Mouse (Mus musculus): ENCODE data around the gene Tmem28. TPM values are rescaled to one million over a fixed set of nuclear protein-coding genes. Genes with fewer than 3 reads are reported as not detected.

The Tmem28 gene
- polyA plus RNA-seq (2014; fragmentation: Nextera tagmentation; extraction: Ambion mirVana): 0.17 and 0.36 TPM in 2 replicates

DNA sequence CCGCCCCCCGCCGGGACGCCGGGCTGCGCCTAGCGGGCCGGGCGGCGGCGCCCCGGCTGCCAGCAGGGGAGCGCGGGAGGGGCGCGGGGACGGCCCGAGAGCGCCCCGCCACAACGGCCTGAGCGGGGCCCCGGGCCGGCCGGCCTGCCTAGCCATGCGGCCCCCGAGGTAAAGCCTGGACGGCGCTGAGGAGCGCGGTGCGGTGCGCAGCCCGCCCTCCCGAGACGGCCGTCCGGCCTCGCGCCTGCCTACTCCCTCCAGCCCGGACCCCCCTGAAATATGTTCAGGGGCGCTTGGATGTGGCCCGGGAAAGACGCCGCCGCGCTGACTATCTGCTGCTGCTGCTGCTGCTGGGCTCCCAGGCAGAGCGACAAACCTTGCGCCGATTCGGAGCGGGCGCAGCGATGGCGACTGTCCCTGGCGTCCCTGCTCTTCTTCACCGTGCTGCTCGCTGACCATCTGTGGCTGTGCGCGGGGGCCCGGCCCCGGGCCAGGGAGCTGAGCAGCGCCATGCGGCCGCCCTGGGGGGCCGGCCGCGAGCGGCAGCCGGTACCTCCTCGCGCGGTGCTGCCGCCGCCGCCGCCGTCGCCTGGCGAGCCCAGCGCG lies at the start of gene Tmem28:
Tmem28 (plus strand) TSS at position 232 of the 606 bp plus-strand sequence.
- H3K9me3 ChIP-seq (ENCODE audit: control insufficient read depth, low read depth, low read length): no peaks in the 10 kb centered on the region
- H3K4me3 ChIP-seq (ENCODE audit: low read depth, low read length): peak within 1 kb of the TSS; percentile 43
- no peaks in the 10 kb centered on the region for H3K36me3 ChIP-seq (ENCODE audit: control insufficient read depth, insufficient read depth, low read length)
- ATAC-seq (ENCODE audit: insufficient number of reproducible peaks, insufficient read depth, low FRiP score, low read depth): no peak
- peaks cover 18% of the 10 kb centered on the region; the same call in 1 of the 2 replicates for H3K27me3 ChIP-seq (ENCODE audit: control insufficient read depth, insufficient read depth, low read length)
- H3K4me2 ChIP-seq (replicated peaks; ENCODE audit: low read depth, low read length): peak within 1 kb of the TSS; percentile 60
- no peaks in the 10 kb centered on the region for H3K4me1 ChIP-seq (ENCODE audit: control insufficient read depth, insufficient read depth, low read length)
- 16% methylated on average over 48 of the region's 82 CpGs for WGBS
- H3K9ac ChIP-seq (replicated peaks; ENCODE audit: low read depth, low read length): no peak within 1 kb of the TSS
- H3K27ac ChIP-seq (ENCODE audit: low read length): no peak within 1 kb of the TSS

DNA sequence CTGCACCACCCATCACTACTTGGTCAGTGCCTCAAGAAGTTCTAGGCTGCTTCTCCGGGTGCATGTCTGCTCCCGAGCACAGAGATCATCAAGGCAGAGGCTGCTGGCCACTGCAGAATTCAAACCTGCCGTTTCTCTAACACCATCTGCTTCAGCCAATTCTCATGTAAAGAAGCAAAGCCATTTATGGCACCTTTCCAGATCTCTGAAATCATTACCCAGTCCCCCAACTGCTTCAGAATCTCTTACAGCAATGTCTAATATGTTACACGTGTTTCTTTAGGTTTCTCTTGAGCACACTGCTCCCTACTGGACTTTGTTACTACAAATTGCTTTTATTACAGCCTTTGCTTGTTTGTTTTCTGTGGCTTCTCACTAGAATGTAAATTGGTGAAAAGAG lies 40.5 kb upstream of the Tmem28 start:
- no peak overlapping the region for H3K4me3 ChIP-seq (ENCODE audit: low read depth, low read length)
- no peak overlapping the region for H3K4me2 ChIP-seq (replicated peaks; ENCODE audit: low read depth, low read length)
- H3K27ac ChIP-seq (ENCODE audit: low read length): no peak overlapping the region
- H3K9ac ChIP-seq (replicated peaks; ENCODE audit: low read depth, low read length): no peak overlapping the region
- 64% methylated on average over 4 of the region's 4 CpGs for WGBS
- no peak for ATAC-seq (ENCODE audit: insufficient number of reproducible peaks, insufficient read depth, low FRiP score, low read depth)
- H3K9me3 ChIP-seq (ENCODE audit: control insufficient read depth, low read depth, low read length): no peaks in the 10 kb centered on the region
- no peaks in the 10 kb centered on the region for H3K36me3 ChIP-seq (ENCODE audit: control insufficient read depth, insufficient read depth, low read length)
- no peaks in the 10 kb centered on the region for H3K4me1 ChIP-seq (ENCODE audit: control insufficient read depth, insufficient read depth, low read length)
- H3K27me3 ChIP-seq (ENCODE audit: control insufficient read depth, insufficient read depth, low read length): no peaks in the 10 kb centered on the region

DNA sequence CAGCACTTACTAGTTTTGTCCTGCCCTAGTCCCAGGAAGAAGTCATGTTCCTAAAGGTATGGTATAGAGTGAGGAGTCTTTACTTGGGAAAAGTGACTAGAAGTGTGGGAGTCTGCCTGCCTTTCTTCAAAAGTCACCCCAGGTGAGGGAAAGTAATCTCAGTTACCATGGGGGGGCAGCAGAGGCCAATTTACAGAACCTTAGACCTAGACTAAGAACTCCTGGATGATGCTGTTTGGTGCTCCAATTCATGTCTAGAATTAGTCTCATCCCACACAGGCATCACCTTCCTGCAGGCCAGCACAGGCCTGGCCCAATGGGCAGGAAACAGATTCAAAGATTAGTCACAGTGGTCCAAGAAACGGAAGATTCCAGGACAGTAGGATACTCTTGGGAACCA lies 12.4 kb upstream of the Tmem28 start:
- Histone ChIP-seq H3K4me3 (ENCODE audit: low read depth, low read length) (no peak overlapping the region), H3K27me3 (ENCODE audit: control insufficient read depth, insufficient read depth, low read length) (no peaks in the 10 kb centered on the region), H3K4me1 (ENCODE audit: control insufficient read depth, insufficient read depth, low read length) (no peaks in the 10 kb centered on the region), H3K4me2 (replicated peaks; ENCODE audit: low read depth, low read length) (no peak overlapping the region), H3K9ac (replicated peaks; ENCODE audit: low read depth, low read length) (no peak overlapping the region), H3K27ac (ENCODE audit: low read length) (no peak overlapping the region), H3K9me3 (ENCODE audit: control insufficient read depth, low read depth, low read length) (no peaks in the 10 kb centered on the region), H3K36me3 (ENCODE audit: control insufficient read depth, insufficient read depth, low read length) (no peaks in the 10 kb centered on the region)
- WGBS: 37% methylated on average over 1 of the region's 1 CpGs
- ATAC-seq (ENCODE audit: insufficient number of reproducible peaks, insufficient read depth, low FRiP score, low read depth): no peak

DNA sequence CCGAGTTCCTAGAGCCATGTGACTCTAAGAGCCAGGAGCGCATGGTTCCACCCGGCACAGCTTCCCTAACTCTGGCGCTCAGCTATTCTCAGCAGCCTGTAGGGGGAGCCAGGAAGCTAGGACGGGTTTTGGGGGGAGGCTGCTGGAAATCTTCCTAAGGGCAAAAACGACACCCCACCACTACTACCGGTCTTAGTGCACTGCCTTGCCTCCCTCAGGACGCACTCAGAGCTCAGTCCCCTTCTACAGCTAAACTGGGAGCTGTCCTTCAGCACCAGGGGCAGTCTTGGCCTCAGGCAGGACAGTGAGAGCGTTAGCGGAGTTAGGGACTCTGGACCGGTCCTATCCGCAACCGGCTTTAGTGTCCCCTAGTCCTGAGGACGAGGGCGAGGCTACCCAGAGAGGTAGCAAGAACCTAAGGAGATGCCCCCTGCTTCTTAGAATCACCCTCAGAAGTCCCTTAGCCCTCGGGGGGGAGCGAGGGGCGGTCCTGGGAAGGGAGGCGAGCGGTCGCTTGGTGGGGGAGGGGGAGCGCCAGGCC lies 1.4 kb upstream of the Tmem28 start:
- 19% methylated on average over 17 of the region's 22 CpGs for WGBS
- Histone ChIP-seq H3K4me3 (ENCODE audit: low read depth, low read length) (peak overlapping the region; percentile 43), H3K9me3 (ENCODE audit: control insufficient read depth, low read depth, low read length) (no peaks in the 10 kb centered on the region), H3K27me3 (ENCODE audit: control insufficient read depth, insufficient read depth, low read length) (peaks cover 18% of the 10 kb centered on the region; the same call in 1 of the 2 replicates), H3K36me3 (ENCODE audit: control insufficient read depth, insufficient read depth, low read length) (no peaks in the 10 kb centered on the region), H3K4me1 (ENCODE audit: control insufficient read depth, insufficient read depth, low read length) (no peaks in the 10 kb centered on the region), H3K27ac (ENCODE audit: low read length) (no peak overlapping the region), H3K4me2 (replicated peaks; ENCODE audit: low read depth, low read length) (peak overlapping the region; percentile 60), H3K9ac (replicated peaks; ENCODE audit: low read depth, low read length) (no peak overlapping the region)
- 0 out of 2 replicates have a peak, but pooled peaks have one; percentile 63 for ATAC-seq (ENCODE audit: insufficient number of reproducible peaks, insufficient read depth, low FRiP score, low read depth)

DNA sequence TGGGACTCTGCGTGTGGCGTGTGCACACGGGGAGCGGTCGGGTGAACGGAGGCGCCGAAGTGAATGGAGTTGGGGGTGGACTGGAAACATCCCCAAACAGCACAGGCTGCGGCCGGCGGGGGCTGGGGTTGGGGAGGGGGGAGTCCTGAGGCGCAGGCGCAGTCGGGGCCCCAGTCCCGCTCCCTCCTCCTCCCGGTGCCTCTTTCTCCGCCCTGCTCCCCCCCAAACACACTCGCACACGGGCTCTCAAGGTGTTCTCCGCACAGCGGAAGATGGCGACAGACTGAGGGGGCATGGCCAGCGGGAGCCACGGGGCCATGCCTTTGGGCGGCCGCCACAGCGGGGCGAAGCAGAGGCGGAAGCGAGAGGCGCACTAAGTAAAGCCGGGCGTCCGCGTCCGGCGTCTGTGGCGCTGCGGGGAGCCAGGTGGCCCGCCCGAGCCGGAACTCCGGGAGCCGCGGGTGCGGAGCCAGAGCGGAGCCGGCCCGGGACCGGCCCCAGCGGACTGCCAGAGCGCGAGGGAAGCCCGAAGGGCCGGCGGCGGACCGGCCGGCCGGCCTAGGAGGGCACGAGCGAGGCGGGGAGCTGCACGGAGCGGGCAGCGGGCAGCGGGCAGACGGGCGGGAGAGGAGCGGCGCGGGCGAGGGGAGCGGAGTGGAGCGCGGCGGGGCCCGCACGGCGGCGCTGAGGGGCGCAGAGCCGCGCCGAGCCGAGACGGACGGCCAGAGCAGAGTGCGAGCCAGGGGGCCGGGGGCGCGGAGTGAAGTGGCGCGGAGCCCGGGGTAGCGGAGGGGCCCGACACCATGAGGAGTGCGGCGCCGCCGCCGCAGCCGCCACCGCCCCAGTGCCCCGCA lies 658 bp upstream of the Tmem28 start:
- Histone ChIP-seq H3K36me3 (ENCODE audit: control insufficient read depth, insufficient read depth, low read length) (no peaks in the 10 kb centered on the region), H3K9me3 (ENCODE audit: control insufficient read depth, low read depth, low read length) (no peaks in the 10 kb centered on the region), H3K4me1 (ENCODE audit: control insufficient read depth, insufficient read depth, low read length) (no peaks in the 10 kb centered on the region), H3K4me3 (ENCODE audit: low read depth, low read length) (peak overlapping the region; percentile 43), H3K27ac (ENCODE audit: low read length) (no peak overlapping the region), H3K9ac (replicated peaks; ENCODE audit: low read depth, low read length) (no peak overlapping the region), H3K27me3 (ENCODE audit: control insufficient read depth, insufficient read depth, low read length) (peaks cover 18% of the 10 kb centered on the region; the same call in 1 of the 2 replicates), H3K4me2 (replicated peaks; ENCODE audit: low read depth, low read length) (peak overlapping the region; percentile 60)
- WGBS: 19% methylated on average over 84 of the region's 105 CpGs
- peak; percentile 61; the same call in 1 of the 2 replicates for ATAC-seq (ENCODE audit: insufficient number of reproducible peaks, insufficient read depth, low FRiP score, low read depth)

DNA sequence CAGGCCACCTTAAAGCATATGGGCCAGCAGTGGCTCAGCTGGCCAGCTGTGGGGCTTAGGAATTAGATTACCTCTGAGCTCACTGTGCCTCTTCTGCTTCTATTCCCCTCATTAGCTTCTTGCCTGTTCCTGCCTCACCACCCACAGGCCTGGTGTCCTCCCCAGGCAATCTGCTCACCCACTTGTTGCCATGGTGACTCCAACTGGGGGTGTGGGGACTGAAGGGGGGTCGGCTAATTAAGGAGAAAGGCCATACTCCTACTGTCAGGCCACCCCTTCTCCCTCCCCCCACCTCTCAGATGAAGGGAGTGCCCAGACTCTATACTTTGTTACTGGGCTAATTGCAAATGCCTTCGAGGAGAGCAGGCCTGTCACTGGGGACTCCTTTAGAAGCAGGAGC lies 21.3 kb downstream of the Tmem28 start:
- Histone ChIP-seq H3K27me3 (ENCODE audit: control insufficient read depth, insufficient read depth, low read length) (no peaks in the 10 kb centered on the region), H3K9me3 (ENCODE audit: control insufficient read depth, low read depth, low read length) (no peaks in the 10 kb centered on the region), H3K4me3 (ENCODE audit: low read depth, low read length) (no peak overlapping the region), H3K27ac (ENCODE audit: low read length) (no peak overlapping the region), H3K36me3 (ENCODE audit: control insufficient read depth, insufficient read depth, low read length) (no peaks in the 10 kb centered on the region), H3K4me1 (ENCODE audit: control insufficient read depth, insufficient read depth, low read length) (no peaks in the 10 kb centered on the region), H3K9ac (replicated peaks; ENCODE audit: low read depth, low read length) (no peak overlapping the region), H3K4me2 (replicated peaks; ENCODE audit: low read depth, low read length) (no peak overlapping the region)
- 18% methylated on average over 2 of the region's 2 CpGs for WGBS
- ATAC-seq (ENCODE audit: insufficient number of reproducible peaks, insufficient read depth, low FRiP score, low read depth): no peak

DNA sequence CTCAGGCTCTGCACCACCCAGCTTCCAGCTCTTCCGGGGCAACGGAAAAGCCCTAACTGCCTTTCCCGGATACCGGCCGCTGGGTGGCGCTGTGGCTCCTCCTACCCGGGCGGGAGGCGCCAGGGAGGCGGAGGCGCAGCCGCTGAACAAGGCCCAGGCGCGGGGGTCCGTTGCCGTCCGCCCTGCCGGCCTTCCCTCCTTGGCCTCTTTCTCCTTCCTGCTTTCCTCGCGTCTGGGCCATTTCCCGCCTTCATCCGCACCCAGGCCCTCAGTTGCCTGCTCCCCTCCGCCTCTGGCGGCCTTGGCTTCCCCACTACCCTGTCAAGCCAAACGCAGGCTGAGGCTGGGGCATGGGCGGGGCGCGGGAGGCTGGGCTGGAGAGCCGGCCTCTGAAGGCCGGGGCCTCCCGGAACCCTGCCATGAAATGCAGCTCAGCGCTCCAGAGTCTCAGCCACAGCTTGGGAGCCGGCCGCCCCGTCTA lies 32.5 kb downstream of the Tmem28 start:
- 16% methylated on average over 32 of the region's 35 CpGs for WGBS
- Histone ChIP-seq H3K27ac (ENCODE audit: low read length) (no peak overlapping the region), H3K36me3 (ENCODE audit: control insufficient read depth, insufficient read depth, low read length) (no peaks in the 10 kb centered on the region), H3K9me3 (ENCODE audit: control insufficient read depth, low read depth, low read length) (no peaks in the 10 kb centered on the region), H3K4me1 (ENCODE audit: control insufficient read depth, insufficient read depth, low read length) (no peaks in the 10 kb centered on the region), H3K4me2 (replicated peaks; ENCODE audit: low read depth, low read length) (peak overlapping the region; percentile 40), H3K9ac (replicated peaks; ENCODE audit: low read depth, low read length) (peak overlapping the region; percentile 28; the same call in 1 of the 2 replicates), H3K4me3 (ENCODE audit: low read depth, low read length) (peak overlapping the region; percentile 11; the same call in 1 of the 2 replicates), H3K27me3 (ENCODE audit: control insufficient read depth, insufficient read depth, low read length) (no peaks in the 10 kb centered on the region)
- ATAC-seq (ENCODE audit: insufficient number of reproducible peaks, insufficient read depth, low FRiP score, low read depth): peak; percentile 86

DNA sequence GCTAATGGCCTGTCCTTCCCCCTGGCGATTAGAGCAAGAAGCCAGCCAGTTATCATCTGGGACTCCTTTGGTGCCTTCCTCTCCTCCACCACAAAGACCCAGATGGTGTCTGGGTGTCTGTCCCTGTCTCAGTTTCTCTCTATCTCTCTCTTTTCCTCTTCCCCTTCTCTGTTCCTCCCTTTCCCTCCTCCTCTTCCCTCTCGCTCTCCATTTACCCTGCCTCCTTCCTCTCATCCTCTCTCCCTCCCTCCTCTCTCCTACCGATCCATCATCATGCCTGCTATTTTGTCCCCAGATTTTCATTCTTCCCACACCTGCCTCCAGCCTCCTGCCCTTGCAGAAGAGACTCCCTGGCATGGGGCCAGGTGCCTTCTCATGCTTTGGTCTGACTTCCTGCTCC lies 33.0 kb downstream of the Tmem28 start:
- peak overlapping the region; percentile 40 for H3K4me2 ChIP-seq (replicated peaks; ENCODE audit: low read depth, low read length)
- H3K27ac ChIP-seq (ENCODE audit: low read length): no peak overlapping the region
- no peaks in the 10 kb centered on the region for H3K36me3 ChIP-seq (ENCODE audit: control insufficient read depth, insufficient read depth, low read length)
- H3K9ac ChIP-seq (replicated peaks; ENCODE audit: low read depth, low read length): no peak overlapping the region; the same call in 1 of the 2 replicates
- no peak for ATAC-seq (ENCODE audit: insufficient number of reproducible peaks, insufficient read depth, low FRiP score, low read depth)
- H3K9me3 ChIP-seq (ENCODE audit: control insufficient read depth, low read depth, low read length): no peaks in the 10 kb centered on the region
- no peaks in the 10 kb centered on the region for H3K27me3 ChIP-seq (ENCODE audit: control insufficient read depth, insufficient read depth, low read length)
- H3K4me1 ChIP-seq (ENCODE audit: control insufficient read depth, insufficient read depth, low read length): no peaks in the 10 kb centered on the region
- peak overlapping the region; percentile 11; the same call in 1 of the 2 replicates for H3K4me3 ChIP-seq (ENCODE audit: low read depth, low read length)
- 53% methylated on average over 3 of the region's 3 CpGs for WGBS

All from stomach, embryonic 14.5 days (tissue).